Mouse (Mus musculus) heart, adult 2 months (tissue): ENCODE measurements around the gene Gm20388.

Experiments
- CTCF ChIP-seq: fragments of 200-600 bp; IDR thresholded peaks from 2 replicates; pipeline ENCODE4 v1.8.1; 2022; ENCODE audit warnings: antibody characterized with exemption, mild to moderate bottlenecking, moderate library complexity
- EP300 ChIP-seq: fragments of 200-500 bp; IDR thresholded peaks from 2 replicates; pipeline ENCODE4 v1.6.1; 2011; ENCODE audit warnings: low read depth, low read length, control low read depth; ENCODE audit not compliant: insufficient read depth
- POLR2A ChIP-seq: fragments of 200-500 bp; IDR thresholded peaks from 2 replicates; pipeline ENCODE4 v1.6.1; 2011; ENCODE audit warnings: mild to moderate bottlenecking, low read depth, low read length, control low read depth; ENCODE audit not compliant: insufficient read depth

GRCm38 (mm10) chr8:120489771-120490281 lies 579.2 kb downstream of the Gm20388 start:
- TF ChIP-seq EP300 (no peak), CTCF (no peak), POLR2A (no peak)
